Mouse (Mus musculus) midbrain, embryonic 11.5 days (tissue): Measurements from ENCODE around the gene Smyd4. TPM values are rescaled to one million over a fixed set of nuclear protein-coding genes. Genes with fewer than 3 reads are reported as not detected.

ENCODE experiments used
- ATAC-seq: fragments of 200-750 bp; cut with Nextera tagmentation; 2 replicates; pipeline ENCODE4 v1.8.0; 2017; ENCODE audit warnings: moderate TSS enrichment, moderate library complexity; ENCODE audit not compliant: low FRiP score
- DNase-seq: peaks from one replicate; pipeline ENCODE4 v3.0.0; 2015; ENCODE audit warnings: low spot score; ENCODE audit errors: missing footprints
- H3K27ac ChIP-seq: fragments of 300-500 bp; sonication (generic); 2 replicates; pipeline ENCODE4 v1.5.1; 2014; ENCODE audit warnings: low read depth, low read length
- H3K27me3 ChIP-seq: fragments of 300-500 bp; sonication (generic); 2 replicates; pipeline ENCODE4 v1.6.1; 2014; ENCODE audit warnings: mild to moderate bottlenecking, low read length, moderate library complexity, mixed read lengths; ENCODE audit not compliant: control insufficient read depth, insufficient read depth
- H3K36me3 ChIP-seq: fragments of 300-500 bp; sonication (generic); 2 replicates; pipeline ENCODE4 v1.6.1; 2014; ENCODE audit warnings: mild to moderate bottlenecking, low read length, moderate library complexity, mixed read lengths; ENCODE audit not compliant: control insufficient read depth, insufficient read depth
- H3K4me1 ChIP-seq: fragments of 300-500 bp; sonication (generic); 2 replicates; pipeline ENCODE4 v1.6.1; 2014; ENCODE audit warnings: low read length; ENCODE audit not compliant: control insufficient read depth, insufficient read depth
- H3K4me2 ChIP-seq: fragments of 300-500 bp; sonication (generic); 2 replicates; pipeline ENCODE4 v1.6.1; 2014; ENCODE audit warnings: mild to moderate bottlenecking, moderate library complexity
- H3K4me3 ChIP-seq: fragments of 300-500 bp; sonication (generic); 2 replicates; pipeline ENCODE4 v1.5.1; 2014; ENCODE audit warnings: low read depth, low read length
- H3K9ac ChIP-seq: fragments of 300-500 bp; sonication (generic); 2 replicates; pipeline ENCODE4 v1.6.1; 2014; ENCODE audit warnings: low read length
- H3K9me3 ChIP-seq: fragments of 300-500 bp; sonication (generic); 2 replicates; pipeline ENCODE4 v1.6.1; 2016; ENCODE audit warnings: low read length; ENCODE audit not compliant: control insufficient read depth
- WGBS: fragments of 180-500 bp; shearing (Covaris S2); extraction: QIAGEN DNeasy Blood & Tissue Kit; methylation state at CpG from one replicate; pipeline ENCODE4 v1.1.7; 2014; 5-methylcytosine and 5-hydroxymethylcytosine counted together
- microRNA-seq: library from miRNA; unstranded; fragments of <30 nt; microRNA quantifications from one replicate; pipeline ENCODE4, GENCODE M21; 2017
- polyA plus RNA-seq: library from polyadenylated mRNA; unstranded; fragments of >200 nt; fragmentation: Nextera tagmentation; extraction: Ambion mirVana; gene quantifications from 2 replicates; pipeline ENCODE4 v1.2.1, GENCODE M21; 2014

Gene Smyd4
- polyA plus RNA-seq, 1 experiment from 2014 or later: 11.6 TPM

- no peak overlapping the region for H3K9ac ChIP-seq
- no peak overlapping the region for H3K4me2 ChIP-seq
- H3K4me3 ChIP-seq: no peak overlapping the region
- no peaks in the 10 kb centered on the region for H3K27me3 ChIP-seq
- H3K36me3 ChIP-seq: no peaks in the 10 kb centered on the region
- H3K9me3 ChIP-seq: no peaks in the 10 kb centered on the region
- peaks cover 9% of the 10 kb centered on the region for H3K4me1 ChIP-seq
- WGBS: 83% methylated on average over 8 of the region's 8 CpGs
- no peak overlapping the region for H3K27ac ChIP-seq
- ATAC-seq (no peak), DNase-seq (no peak)
Observed at GRCm38 (mm10) chr11:75450304-75450908, 102.2 kb downstream of the Smyd4 start.

- WGBS: 85% methylated on average over 15 of the region's 15 CpGs
- DNase-seq (no peak), ATAC-seq (no peak)
- Histone ChIP-seq H3K9ac (no peak overlapping the region), H3K4me3 (no peak overlapping the region), H3K27me3 (no peaks in the 10 kb centered on the region), H3K4me1 (peaks cover 9% of the 10 kb centered on the region), H3K36me3 (no peaks in the 10 kb centered on the region), H3K9me3 (no peaks in the 10 kb centered on the region), H3K27ac (no peak overlapping the region), H3K4me2 (no peak overlapping the region)
Observed at GRCm38 (mm10) chr11:75450936-75451335, 102.7 kb downstream of the Smyd4 start.

- no peak for DNase-seq
- Histone ChIP-seq H3K4me2 (no peak overlapping the region), H3K27me3 (no peaks in the 10 kb centered on the region), H3K9me3 (no peaks in the 10 kb centered on the region), H3K4me1 (peaks cover 9% of the 10 kb centered on the region), H3K4me3 (no peak overlapping the region), H3K27ac (no peak overlapping the region), H3K36me3 (no peaks in the 10 kb centered on the region), H3K9ac (no peak overlapping the region)
- 91% methylated on average over 8 of the region's 8 CpGs for WGBS
- ATAC-seq: no peak
Observed at GRCm38 (mm10) chr11:75452081-75452480, 103.8 kb downstream of the Smyd4 start.

- H3K4me2 ChIP-seq: no peak overlapping the region
- H3K27ac ChIP-seq: no peak overlapping the region
- H3K9ac ChIP-seq: no peak overlapping the region
- no peaks in the 10 kb centered on the region for H3K9me3 ChIP-seq
- 94% methylated on average over 31 of the region's 31 CpGs for WGBS
- H3K4me1 ChIP-seq: peaks cover 9% of the 10 kb centered on the region
- H3K36me3 ChIP-seq: no peaks in the 10 kb centered on the region
- no peak for DNase-seq
- no peaks in the 10 kb centered on the region for H3K27me3 ChIP-seq
- ATAC-seq: no peak
- no peak overlapping the region for H3K4me3 ChIP-seq
Observed at GRCm38 (mm10) chr11:75452812-75453557, 104.8 kb downstream of the Smyd4 start.

- Histone ChIP-seq H3K9ac (peak within 1 kb of the TSS; percentile 66), H3K9me3 (no peaks in the 10 kb centered on the region), H3K4me2 (peak within 1 kb of the TSS; percentile 97), H3K27me3 (no peaks in the 10 kb centered on the region), H3K4me3 (peak within 1 kb of the TSS; percentile 58), H3K27ac (0 out of 2 replicates have a peak within 1 kb of the TSS, but pooled peaks have one; percentile 22), H3K36me3 (no peaks in the 10 kb centered on the region), H3K4me1 (peaks cover 9% of the 10 kb centered on the region)
- peak; percentile 93 for ATAC-seq
- peak; percentile 98 for DNase-seq
- WGBS: 3% methylated on average over 56 of the region's 56 CpGs
Observed at GRCm38 (mm10) chr11:75453991-75454930, 106.0 kb downstream of the Smyd4 start, which contains the start of gene Wdr81. TSS of gene Wdr81 (minus strand) at chr11:75454717.

Small RNA genes lying within 50 kb of the gene (microRNA-seq; reads per million reads assigned to microRNA genes)
- not detected for gene Gm47300

Other genes starting within 250 kb of the Smyd4 start
- gene Hic1, start 178.9 kb upstream of the Smyd4 start, polyA plus RNA-seq: 0.34 and 0.57 TPM in 2 replicates
- 28.5 and 29.8 TPM in 2 replicates for gene Ovca2, start 169.6 kb upstream of the Smyd4 start, polyA plus RNA-seq
- gene Dph1, start 157.2 kb upstream of the Smyd4 start, polyA plus RNA-seq: 15.3 and 17.3 TPM in 2 replicates
- gene Rtn4rl1, start 154.7 kb upstream of the Smyd4 start, polyA plus RNA-seq: 4.6 TPM in 2 replicates
- gene Rpa1, start 109 bp upstream of the Smyd4 start, polyA plus RNA-seq: 124 and 126 TPM in 2 replicates
- gene Serpinf1, start 74.3 kb downstream of the Smyd4 start, polyA plus RNA-seq: 56.2 and 58.2 TPM in 2 replicates
- not detected in 2 replicates for gene Serpinf2, start 91.2 kb downstream of the Smyd4 start, polyA plus RNA-seq
- gene Wdr81, start 106.3 kb downstream of the Smyd4 start, polyA plus RNA-seq: 2.8 and 3.9 TPM in 2 replicates
- 7.6 and 8.9 TPM in 2 replicates for gene Tlcd2, start 113.3 kb downstream of the Smyd4 start, polyA plus RNA-seq
- gene Prpf8, start 138.4 kb downstream of the Smyd4 start, polyA plus RNA-seq: 94.9 and 100.0 TPM in 2 replicates
- 0.53 and 0.72 TPM in 2 replicates for gene Rilp, start 161.7 kb downstream of the Smyd4 start, polyA plus RNA-seq
- 2.9 and 3.4 TPM in 2 replicates for gene Scarf1, start 165.1 kb downstream of the Smyd4 start, polyA plus RNA-seq
- 3.3 and 3.7 TPM in 2 replicates for gene Slc43a2, start 183.3 kb downstream of the Smyd4 start, polyA plus RNA-seq
- 87.9 and 90.7 TPM in 2 replicates for gene Pitpna, start 239.7 kb downstream of the Smyd4 start, polyA plus RNA-seq